Mouse (Mus musculus): ENCODE results near the gene Mroh2a.

Mroh2a gene

GRCm38 (mm10) chr1:88235046-88235893 is 8.5 kb downstream of the Mroh2a start:
- no peak for DNase-seq (ENCODE audit: extremely low spot score)

GRCm38 (mm10) chr1:88235894-88236415 is 9.2 kb downstream of the Mroh2a start:
- no peak for DNase-seq (ENCODE audit: extremely low spot score)

- DNase-seq (ENCODE audit: extremely low spot score), result no peak
These were observed 10.5 kb downstream of the Mroh2a start for GRCm38 (mm10) chr1:88237311-88237710.

- no peak for DNase-seq (ENCODE audit: extremely low spot score)
These were observed 12.0 kb downstream of the Mroh2a start for GRCm38 (mm10) chr1:88238771-88239170.

GRCm38 (mm10) chr1:88240072-88240471 is 13.3 kb downstream of the Mroh2a start:
- no peak for DNase-seq (ENCODE audit: extremely low spot score)

- no peak for DNase-seq (ENCODE audit: extremely low spot score)
These were observed 13.8 kb downstream of the Mroh2a start for GRCm38 (mm10) chr1:88240579-88240978.

- no peak for DNase-seq (ENCODE audit: extremely low spot score)
These were observed 17.1 kb downstream of the Mroh2a start for GRCm38 (mm10) chr1:88243861-88244260.

GRCm38 (mm10) chr1:88245881-88246280 is 19.1 kb downstream of the Mroh2a start:
- DNase-seq (ENCODE audit: extremely low spot score), result no peak

GRCm38 (mm10) chr1:88246386-88246785 is 19.6 kb downstream of the Mroh2a start:
- no peak for DNase-seq (ENCODE audit: extremely low spot score)

- no peak for DNase-seq (ENCODE audit: extremely low spot score)
These were observed 20.9 kb downstream of the Mroh2a start for GRCm38 (mm10) chr1:88247660-88248059.

GRCm38 (mm10) chr1:88248658-88249057 is 21.9 kb downstream of the Mroh2a start:
- no peak for DNase-seq (ENCODE audit: extremely low spot score)

GRCm38 (mm10) chr1:88249596-88249995 is 22.8 kb downstream of the Mroh2a start:
- DNase-seq (ENCODE audit: extremely low spot score), result no peak

- no peak for DNase-seq (ENCODE audit: extremely low spot score)
These were observed 23.2 kb downstream of the Mroh2a start for GRCm38 (mm10) chr1:88250023-88250422.

GRCm38 (mm10) chr1:88253106-88253505 is 26.3 kb downstream of the Mroh2a start:
- no peak for DNase-seq (ENCODE audit: extremely low spot score)

GRCm38 (mm10) chr1:88253540-88253939 is 26.8 kb downstream of the Mroh2a start:
- no peak for DNase-seq (ENCODE audit: extremely low spot score)

GRCm38 (mm10) chr1:88254793-88255465 is 28.1 kb downstream of the Mroh2a start:
- no peak for DNase-seq (ENCODE audit: extremely low spot score)

- no peak for DNase-seq (ENCODE audit: extremely low spot score)
These were observed 28.7 kb downstream of the Mroh2a start for GRCm38 (mm10) chr1:88255466-88255857.

- DNase-seq (ENCODE audit: extremely low spot score), result no peak
These were observed 29.4 kb downstream of the Mroh2a start for GRCm38 (mm10) chr1:88255989-88256754.

GRCm38 (mm10) chr1:88256886-88257663 is 30.3 kb downstream of the Mroh2a start:
- no peak for DNase-seq (ENCODE audit: extremely low spot score)

GRCm38 (mm10) chr1:88257681-88258080 is 30.9 kb downstream of the Mroh2a start:
- DNase-seq (ENCODE audit: extremely low spot score), result no peak

- DNase-seq (ENCODE audit: extremely low spot score), result no peak
These were observed 31.6 kb downstream of the Mroh2a start for GRCm38 (mm10) chr1:88258361-88258760.

Data from embryo, embryonic 9.5 days (tissue).